Mouse (Mus musculus) MEL (cell line): ENCODE data around the gene Rp9. TPM values are rescaled to one million over a fixed set of nuclear protein-coding genes. Genes with fewer than 3 reads are reported as not detected.

ENCODE experiments used
- DNase-seq: peaks from one replicate; pipeline ENCODE4 v3.0.0; 2011; ENCODE audit warnings: low read depth, low spot score
- H3K27ac ChIP-seq: 2 replicates; pipeline ENCODE4 v1.5.1; 2012; ENCODE audit warnings: low read depth, mild to moderate bottlenecking, control low read depth, low read length, moderate library complexity; ENCODE audit not compliant: control insufficient read depth
- H3K27me3 ChIP-seq, 2 experiments: fragments of 150-350 bp in 1 of 2; sonication (generic) in 1 of 2; 2 replicates each; pipeline ENCODE4 v1.6.1; 2012; ENCODE audit warnings: low read length in 2 of 2, mild to moderate bottlenecking in 2 of 2, improper control_type of control experiment in 1 of 2, moderate library complexity in 1 of 2; ENCODE audit not compliant: insufficient read depth in 2 of 2, control insufficient read depth in 1 of 2
- H3K36me3 ChIP-seq, 2 experiments: 2 replicates each; pipeline ENCODE4 v1.6.1; 2012 to 2014; ENCODE audit warnings: low read length in 2 of 2, improper control_type of control experiment in 1 of 2, inconsistent platforms in 1 of 2, mild to moderate bottlenecking in 1 of 2; ENCODE audit not compliant: insufficient read depth in 2 of 2, control insufficient read depth in 1 of 2
- H3K4me1 ChIP-seq, 2 experiments: fragments of 150-350 bp in 1 of 2; sonication (generic) in 1 of 2; 2 replicates each; pipeline ENCODE4 v1.6.1; 2012; ENCODE audit warnings: low read length in 2 of 2, improper control_type of control experiment in 1 of 2, mild to moderate bottlenecking in 1 of 2; ENCODE audit not compliant: insufficient read depth in 2 of 2, control insufficient read depth in 1 of 2
- H3K4me3 ChIP-seq, 2 experiments: fragments of 150-350 bp in 1 of 2; sonication (generic) in 1 of 2; 2 replicates each; pipeline ENCODE4 v1.5.1; 2012; ENCODE audit warnings: low read depth in 2 of 2, low read length in 2 of 2, mild to moderate bottlenecking in 2 of 2, moderate library complexity in 2 of 2, control low read depth in 1 of 2, improper control_type of control experiment in 1 of 2; ENCODE audit not compliant: control insufficient read depth in 1 of 2, insufficient read depth in 1 of 2
- H3K79me2 ChIP-seq: 2 replicates; pipeline ENCODE4 v1.6.1; 2012; ENCODE audit warnings: mild to moderate bottlenecking, low read length, moderate library complexity; ENCODE audit not compliant: control insufficient read depth, poor library complexity, insufficient read depth
- H3K9ac ChIP-seq: 2 replicates; pipeline ENCODE4 v1.6.1; 2012; ENCODE audit warnings: low read depth, mild to moderate bottlenecking, control low read depth, low read length, moderate library complexity; ENCODE audit not compliant: control insufficient read depth, poor library complexity, severe bottlenecking
- H3K9me3 ChIP-seq: fragments of 150-350 bp; sonication (generic); replicated peaks from 2 replicates; pipeline ENCODE4 v1.6.1; 2012; ENCODE audit warnings: mild to moderate bottlenecking, low read length, improper control_type of control experiment, moderate library complexity; ENCODE audit not compliant: insufficient read depth
- CHD1 ChIP-seq: IDR thresholded peaks from 2 replicates; pipeline ENCODE4 v1.6.1; 2012; ENCODE audit warnings: low read depth, mild to moderate bottlenecking, inconsistent platforms, low read length, improper control_type of control experiment
- CTCF ChIP-seq, 3 experiments: IDR thresholded peaks in 2 of 3; conservative IDR thresholded peaks in 1 of 3; 2 replicates each; pipeline ENCODE4 v1.5.1; 2011 to 2012; ENCODE audit warnings: low read length in 3 of 3, low read depth in 2 of 3, mild to moderate bottlenecking in 2 of 3, improper control_type of control experiment in 1 of 3, inconsistent platforms in 1 of 3, mixed read lengths in 1 of 3, moderate library complexity in 1 of 3; ENCODE audit not compliant: control insufficient read depth in 1 of 3, insufficient read depth in 1 of 3, poor library complexity in 1 of 3, severe bottlenecking in 1 of 3
- EP300 ChIP-seq, 2 experiments: IDR thresholded peaks; 2 replicates each; pipeline ENCODE4 v1.6.1; 2011; ENCODE audit warnings: improper control_type of control experiment in 2 of 2, low read length in 2 of 2, low read depth in 1 of 2, mild to moderate bottlenecking in 1 of 2
- KAT2A ChIP-seq: conservative IDR thresholded peaks from 2 replicates; pipeline ENCODE4 v1.6.1; 2012; ENCODE audit warnings: low read depth, low read length, improper control_type of control experiment, inconsistent platforms
- MAZ ChIP-seq: IDR thresholded peaks from 2 replicates; pipeline ENCODE4 v1.6.1; 2012; ENCODE audit warnings: low read depth, mild to moderate bottlenecking, inconsistent platforms, low read length, improper control_type of control experiment
- MYB ChIP-seq: IDR thresholded peaks from 2 replicates; pipeline ENCODE4 v1.6.1; 2011; ENCODE audit warnings: mild to moderate bottlenecking, low read depth, low read length, improper control_type of control experiment
- NELFE ChIP-seq: IDR thresholded peaks from 2 replicates; pipeline ENCODE4 v1.6.1; 2011; ENCODE audit warnings: low read depth, low read length, improper control_type of control experiment
- POLR2AphosphoS5 ChIP-seq: IDR thresholded peaks from 2 replicates; pipeline ENCODE4 v1.6.1; 2012; ENCODE audit warnings: low read depth, borderline replicate concordance, mild to moderate bottlenecking, inconsistent platforms, low read length, moderate library complexity, mixed read lengths
- RAD21 ChIP-seq: IDR thresholded peaks from 2 replicates; pipeline ENCODE4 v1.6.1; 2011; ENCODE audit warnings: mild to moderate bottlenecking, low read depth, low read length, improper control_type of control experiment
- SMC3 ChIP-seq: IDR thresholded peaks from 2 replicates; pipeline ENCODE4 v1.6.1; 2011; ENCODE audit warnings: low read depth, low read length, improper control_type of control experiment
- TCF12 ChIP-seq: IDR thresholded peaks from 2 replicates; pipeline ENCODE4 v1.6.1; 2014; ENCODE audit warnings: low read depth, mild to moderate bottlenecking, inconsistent platforms, low read length, improper control_type of control experiment, moderate library complexity
- polyA plus RNA-seq, 2 experiments: library from polyadenylated mRNA; stranded (reverse) in 1 of 2; unstranded in 1 of 2; fragments of >175 nt in 1 of 2; fragments of >200 nt in 1 of 2; gene quantifications; 2 replicates each; pipeline versions ENCODE4 v1.2.1 to v1.2.4; 2012; ENCODE audit warnings: low replicate concordance in 2 of 2, low read depth in 1 of 2; ENCODE audit not compliant: insufficient read length in 2 of 2, insufficient read depth in 1 of 2, missing spikeins in 1 of 2
- total RNA-seq: library from RNA; depleted of rRNA; stranded (reverse); fragments of 300-350 nt; gene quantifications from 2 replicates; pipeline ENCODE4 v1.2.3, GENCODE M21; 2012

Rp9 gene
- total and polyA plus RNA-seq, 3 experiments, result 225 to 417 (median 405) TPM

DNA sequence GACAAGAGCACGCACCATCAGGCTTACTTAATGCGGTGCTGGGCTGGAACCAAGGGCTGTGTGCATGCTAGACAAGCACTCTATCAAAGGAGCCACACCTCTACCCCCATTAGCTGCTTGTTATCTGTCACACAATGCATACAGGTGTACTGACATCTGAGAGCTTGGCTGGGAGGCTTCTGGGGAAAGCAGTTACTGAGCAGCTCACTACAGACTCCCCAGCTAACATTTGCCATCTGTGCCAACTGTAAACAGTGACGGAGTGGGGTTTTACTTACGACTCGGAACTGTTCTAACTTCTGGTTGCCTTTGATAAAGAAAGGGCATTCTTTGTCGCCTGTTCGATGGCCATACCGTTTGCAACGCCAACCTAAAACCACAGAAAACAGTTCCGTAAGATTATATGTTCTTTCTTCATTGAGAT lies 16.0 kb downstream of the Rp9 start (continued):
- peak; percentile 99 for TF ChIP-seq MYB
- peak; percentile 98 for TF ChIP-seq MAZ

GRCm38 (mm10) chr9:22452697-22453096 lies 16.8 kb downstream of the Rp9 start:
- H3K36me3 ChIP-seq, result peaks cover 26 to 78% of the 10 kb centered on the region in 2 experiments
- peak overlapping the region; percentile 74 for H3K27ac ChIP-seq
- H3K9ac ChIP-seq, result no peak overlapping the region
- no peak for DNase-seq
- peak; percentile 88; the same call in 1 of the 2 replicates for TF ChIP-seq POLR2AphosphoS5
- TF ChIP-seq NELFE, result no peak
- TF ChIP-seq SMC3, result no peak
- TF ChIP-seq EP300 (IDR thresholded peaks at IDR 0.05; ENCODE audit: low read depth in 1 of 2, low read length in 2 of 2), result 0 out of 4 replicates have a peak, but pooled peaks of 1 of the 2 experiments have one; percentile 11
- H3K9me3 ChIP-seq, result no peaks in the 10 kb centered on the region
- peaks cover 21 to 25% of the 10 kb centered on the region in 2 experiments for H3K4me1 ChIP-seq
- H3K4me3 ChIP-seq, result no peak overlapping the region
- H3K79me2 ChIP-seq, result no peaks in the 10 kb centered on the region
- no peaks in the 10 kb centered on the region for H3K27me3 ChIP-seq

DNA sequence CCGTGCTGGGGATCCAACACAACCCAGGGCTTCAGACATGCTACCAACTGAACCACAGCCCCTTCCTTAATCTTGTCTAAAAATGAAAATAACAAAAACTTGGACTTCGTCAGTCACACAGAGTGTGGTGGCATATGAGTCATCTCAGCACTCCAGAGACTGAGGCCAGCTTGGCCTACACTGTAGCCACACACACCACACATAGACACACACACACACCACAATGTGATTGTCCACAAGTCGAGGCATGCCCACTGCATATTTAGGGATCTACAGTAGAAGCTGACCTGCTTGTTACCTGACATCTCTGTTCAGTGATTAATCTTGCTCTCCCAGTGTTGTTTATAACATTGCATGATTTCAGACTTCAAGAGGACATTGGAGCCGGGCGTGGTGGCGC lies 20.3 kb downstream of the Rp9 start:
- Histone ChIP-seq H3K9ac (no peak overlapping the region), H3K36me3 (peaks cover 19 to 47% of the 10 kb centered on the region in 2 experiments), H3K4me3 (no peak overlapping the region), H3K4me1 (peaks cover 13 to 18% of the 10 kb centered on the region in 2 experiments), H3K27me3 (no peaks in the 10 kb centered on the region), H3K9me3 (no peaks in the 10 kb centered on the region), H3K79me2 (no peaks in the 10 kb centered on the region), H3K27ac (no peak overlapping the region)
- no peak for DNase-seq
- no peak for TF ChIP-seq EP300 (IDR thresholded peaks at IDR 0.05; ENCODE audit: low read depth in 1 of 2, low read length in 2 of 2)
- TF ChIP-seq CHD1, result no peak
- no peak for TF ChIP-seq TCF12

DNA sequence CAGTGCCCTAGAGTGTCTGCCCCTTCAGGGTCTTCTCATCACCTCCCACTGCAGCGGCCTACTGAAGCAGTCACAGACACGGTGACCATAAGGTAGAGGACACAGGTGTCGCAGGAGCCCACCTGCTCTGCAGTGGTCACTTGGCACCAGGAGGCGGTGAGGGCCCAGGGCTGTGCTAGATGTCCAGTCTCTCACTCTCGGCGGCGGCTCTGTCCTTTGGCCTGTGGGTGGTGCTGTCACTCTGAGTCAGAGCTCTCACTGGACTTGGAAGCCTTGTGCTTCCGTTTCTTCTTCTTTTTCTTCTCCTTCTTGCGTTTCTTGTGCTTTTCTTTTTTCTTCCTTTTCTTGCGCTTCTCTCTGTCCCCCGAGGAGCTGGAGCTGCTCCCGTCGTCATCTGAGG lies 21.1 kb downstream of the Rp9 start:
- H3K36me3 ChIP-seq, result peaks cover 12 to 47% of the 10 kb centered on the region in 2 experiments
- H3K27me3 ChIP-seq, result no peaks in the 10 kb centered on the region
- H3K79me2 ChIP-seq, result no peaks in the 10 kb centered on the region
- peaks cover 9 to 11% of the 10 kb centered on the region in 2 experiments for H3K4me1 ChIP-seq
- DNase-seq, result no peak
- TF ChIP-seq RAD21 (peak; percentile 15), KAT2A (no peak), CTCF (IDR thresholded peaks at IDR 0.05 in 2 of 3, conservative IDR thresholded peaks at IDR 0.05 in 1 of 3; ENCODE audit: control insufficient read depth in 1 of 3, insufficient read depth in 1 of 3, low read depth in 2 of 3, low read length in 3 of 3, poor library complexity in 1 of 3, severe bottlenecking in 1 of 3) (peak in 2 of 3 experiments; percentile 34 to 58; a peak in 3 of 6 replicates)
- no peak overlapping the region for H3K9ac ChIP-seq
- no peak overlapping the region for H3K27ac ChIP-seq
- H3K4me3 ChIP-seq, result no peak overlapping the region
- H3K9me3 ChIP-seq, result no peaks in the 10 kb centered on the region
